Mouse (Mus musculus): ENCODE results near the gene Mical3. TPM values are rescaled to one million over a fixed set of nuclear protein-coding genes. Genes with fewer than 3 reads are reported as not detected.

Gene Mical3
- polyA plus RNA-seq, 1 experiment from 2014 or later = 4.5 TPM

GRCm38 (mm10) chr6:121039719-121040118, 91.1 kb downstream of the Mical3 start:
- H3K27ac ChIP-seq (ENCODE audit: low read depth, low read length) = no peak overlapping the region
- no peak for ATAC-seq
- H3K36me3 ChIP-seq (ENCODE audit: control insufficient read depth, insufficient read depth) = peaks cover 39% of the 10 kb centered on the region
- 84% methylated on average over 3 of the region's 3 CpGs for WGBS
- no peaks in the 10 kb centered on the region for H3K9me3 ChIP-seq (ENCODE audit: control insufficient read depth)
- no peak overlapping the region for H3K4me3 ChIP-seq (ENCODE audit: low read depth, low read length)
- H3K9ac ChIP-seq (ENCODE audit: low read depth, low read length) = no peak overlapping the region
- no peaks in the 10 kb centered on the region for H3K27me3 ChIP-seq (replicated peaks; ENCODE audit: control insufficient read depth, insufficient read depth, low read length)
- peak; percentile 36 for TF ChIP-seq CTCF (IDR thresholded peaks at IDR 0.05; ENCODE audit: low read depth)
- no peaks in the 10 kb centered on the region for H3K4me1 ChIP-seq (replicated peaks; ENCODE audit: control insufficient read depth, insufficient read depth, low read length)
- no peak overlapping the region for H3K4me2 ChIP-seq (replicated peaks; ENCODE audit: low read depth)

GRCm38 (mm10) chr6:121039286-121039685, 91.5 kb downstream of the Mical3 start:
- Histone ChIP-seq H3K27me3 (replicated peaks; ENCODE audit: control insufficient read depth, insufficient read depth, low read length) (no peaks in the 10 kb centered on the region), H3K9ac (ENCODE audit: low read depth, low read length) (no peak overlapping the region), H3K4me1 (replicated peaks; ENCODE audit: control insufficient read depth, insufficient read depth, low read length) (no peaks in the 10 kb centered on the region), H3K36me3 (ENCODE audit: control insufficient read depth, insufficient read depth) (peaks cover 39% of the 10 kb centered on the region), H3K9me3 (ENCODE audit: control insufficient read depth) (no peaks in the 10 kb centered on the region), H3K27ac (ENCODE audit: low read depth, low read length) (no peak overlapping the region), H3K4me3 (ENCODE audit: low read depth, low read length) (no peak overlapping the region), H3K4me2 (replicated peaks; ENCODE audit: low read depth) (no peak overlapping the region)
- WGBS = 84% methylated on average over 9 of the region's 9 CpGs
- ATAC-seq = no peak
- TF ChIP-seq CTCF (IDR thresholded peaks at IDR 0.05; ENCODE audit: low read depth) = no peak

GRCm38 (mm10) chr6:121037086-121037485, 93.7 kb downstream of the Mical3 start:
- Histone ChIP-seq H3K36me3 (ENCODE audit: control insufficient read depth, insufficient read depth) (peaks cover 58% of the 10 kb centered on the region), H3K9me3 (ENCODE audit: control insufficient read depth) (no peaks in the 10 kb centered on the region), H3K9ac (ENCODE audit: low read depth, low read length) (no peak overlapping the region), H3K4me3 (ENCODE audit: low read depth, low read length) (no peak overlapping the region), H3K27me3 (replicated peaks; ENCODE audit: control insufficient read depth, insufficient read depth, low read length) (no peaks in the 10 kb centered on the region), H3K4me2 (replicated peaks; ENCODE audit: low read depth) (no peak overlapping the region), H3K27ac (ENCODE audit: low read depth, low read length) (no peak overlapping the region), H3K4me1 (replicated peaks; ENCODE audit: control insufficient read depth, insufficient read depth, low read length) (no peaks in the 10 kb centered on the region)
- 60% methylated on average over 4 of the region's 4 CpGs for WGBS
- no peak for ATAC-seq
- no peak for TF ChIP-seq CTCF (IDR thresholded peaks at IDR 0.05; ENCODE audit: low read depth)

GRCm38 (mm10) chr6:121035929-121036328, 94.9 kb downstream of the Mical3 start:
- Histone ChIP-seq H3K27me3 (replicated peaks; ENCODE audit: control insufficient read depth, insufficient read depth, low read length) (no peaks in the 10 kb centered on the region), H3K4me2 (replicated peaks; ENCODE audit: low read depth) (no peak overlapping the region), H3K9me3 (ENCODE audit: control insufficient read depth) (no peaks in the 10 kb centered on the region), H3K9ac (ENCODE audit: low read depth, low read length) (no peak overlapping the region), H3K4me1 (replicated peaks; ENCODE audit: control insufficient read depth, insufficient read depth, low read length) (no peaks in the 10 kb centered on the region), H3K4me3 (ENCODE audit: low read depth, low read length) (no peak overlapping the region), H3K27ac (ENCODE audit: low read depth, low read length) (no peak overlapping the region), H3K36me3 (ENCODE audit: control insufficient read depth, insufficient read depth) (peaks cover 65% of the 10 kb centered on the region)
- 68% methylated on average over 3 of the region's 3 CpGs for WGBS
- no peak for TF ChIP-seq CTCF (IDR thresholded peaks at IDR 0.05; ENCODE audit: low read depth)
- ATAC-seq = no peak

GRCm38 (mm10) chr6:121035268-121035667, 95.5 kb downstream of the Mical3 start:
- no peak overlapping the region for H3K4me2 ChIP-seq (replicated peaks; ENCODE audit: low read depth)
- H3K27me3 ChIP-seq (replicated peaks; ENCODE audit: control insufficient read depth, insufficient read depth, low read length) = no peaks in the 10 kb centered on the region
- peak; percentile 45; the same call in 1 of the 2 replicates for ATAC-seq
- no peaks in the 10 kb centered on the region for H3K9me3 ChIP-seq (ENCODE audit: control insufficient read depth)
- H3K4me1 ChIP-seq (replicated peaks; ENCODE audit: control insufficient read depth, insufficient read depth, low read length) = no peaks in the 10 kb centered on the region
- H3K9ac ChIP-seq (ENCODE audit: low read depth, low read length) = no peak overlapping the region
- WGBS = 74% methylated on average over 12 of the region's 12 CpGs
- peaks cover 66% of the 10 kb centered on the region for H3K36me3 ChIP-seq (ENCODE audit: control insufficient read depth, insufficient read depth)
- no peak for TF ChIP-seq CTCF (IDR thresholded peaks at IDR 0.05; ENCODE audit: low read depth)
- H3K4me3 ChIP-seq (ENCODE audit: low read depth, low read length) = no peak overlapping the region
- H3K27ac ChIP-seq (ENCODE audit: low read depth, low read length) = no peak overlapping the region

GRCm38 (mm10) chr6:121033250-121033649, 97.5 kb downstream of the Mical3 start:
- H3K4me1 ChIP-seq (replicated peaks; ENCODE audit: control insufficient read depth, insufficient read depth, low read length) = no peaks in the 10 kb centered on the region
- H3K9me3 ChIP-seq (ENCODE audit: control insufficient read depth) = no peaks in the 10 kb centered on the region
- TF ChIP-seq CTCF (IDR thresholded peaks at IDR 0.05; ENCODE audit: low read depth) = no peak
- no peak for ATAC-seq
- H3K27me3 ChIP-seq (replicated peaks; ENCODE audit: control insufficient read depth, insufficient read depth, low read length) = no peaks in the 10 kb centered on the region
- no peak overlapping the region for H3K27ac ChIP-seq (ENCODE audit: low read depth, low read length)
- H3K36me3 ChIP-seq (ENCODE audit: control insufficient read depth, insufficient read depth) = peaks cover 71% of the 10 kb centered on the region
- 95% methylated on average over 3 of the region's 3 CpGs for WGBS
- no peak overlapping the region for H3K9ac ChIP-seq (ENCODE audit: low read depth, low read length)
- H3K4me3 ChIP-seq (ENCODE audit: low read depth, low read length) = no peak overlapping the region
- no peak overlapping the region for H3K4me2 ChIP-seq (replicated peaks; ENCODE audit: low read depth)

- Histone ChIP-seq H3K4me1 (replicated peaks; ENCODE audit: control insufficient read depth, insufficient read depth, low read length) (no peaks in the 10 kb centered on the region), H3K9me3 (ENCODE audit: control insufficient read depth) (no peaks in the 10 kb centered on the region), H3K27me3 (replicated peaks; ENCODE audit: control insufficient read depth, insufficient read depth, low read length) (no peaks in the 10 kb centered on the region), H3K4me3 (ENCODE audit: low read depth, low read length) (no peak overlapping the region), H3K4me2 (replicated peaks; ENCODE audit: low read depth) (no peak overlapping the region), H3K27ac (ENCODE audit: low read depth, low read length) (no peak overlapping the region), H3K36me3 (ENCODE audit: control insufficient read depth, insufficient read depth) (peaks cover 58% of the 10 kb centered on the region), H3K9ac (ENCODE audit: low read depth, low read length) (no peak overlapping the region)
- no peak for ATAC-seq
- WGBS = 69% methylated on average over 7 of the region's 7 CpGs
- TF ChIP-seq CTCF (IDR thresholded peaks at IDR 0.05; ENCODE audit: low read depth) = no peak
Observed at GRCm38 (mm10) chr6:121031370-121031769, 99.4 kb downstream of the Mical3 start.
